Mouse (Mus musculus): ENCODE results near the gene Efna5.

Efna5 gene

DNA sequence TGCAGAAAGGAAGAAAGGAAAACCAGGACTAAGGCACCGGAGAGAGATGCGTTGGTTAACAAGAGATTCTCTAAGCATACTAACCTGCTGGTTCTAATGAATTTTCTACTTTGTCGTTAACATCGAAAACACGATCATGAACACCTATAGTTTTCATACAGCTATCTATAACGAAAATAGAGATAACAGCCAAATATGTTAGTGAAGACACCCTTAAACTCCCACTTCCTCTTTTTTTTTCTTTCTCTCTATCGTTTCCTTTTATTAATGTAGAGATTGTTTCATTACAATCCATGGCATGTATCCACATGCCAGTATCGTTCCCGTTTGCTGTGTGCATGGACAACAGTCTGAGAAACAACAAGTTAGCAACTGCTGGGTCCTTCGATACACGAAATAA lies 267.9 kb downstream of the Efna5 start:
- DNase-seq (ENCODE audit: inconsistent ontology term), result no peak

DNA sequence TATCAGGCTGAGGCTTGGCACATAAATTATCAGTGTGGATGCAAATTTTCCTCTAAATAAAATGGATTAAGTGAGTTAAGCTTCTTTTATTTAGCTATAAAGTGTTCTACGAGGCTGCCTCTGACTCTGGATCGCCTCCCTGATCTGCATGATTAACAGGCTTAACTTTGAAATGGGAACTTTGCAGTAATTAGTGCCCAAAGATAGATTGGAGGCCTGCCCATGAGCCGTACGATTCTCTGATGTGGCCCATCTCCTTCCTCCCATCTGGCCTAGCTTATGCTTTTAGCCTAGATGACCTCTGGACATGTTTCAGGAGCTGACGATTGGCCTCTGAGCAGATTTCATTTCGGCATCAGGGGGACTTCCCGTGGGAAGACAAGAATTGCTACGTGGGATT lies 273.0 kb downstream of the Efna5 start:
- peak; percentile 68 for DNase-seq (ENCODE audit: inconsistent ontology term)

DNA sequence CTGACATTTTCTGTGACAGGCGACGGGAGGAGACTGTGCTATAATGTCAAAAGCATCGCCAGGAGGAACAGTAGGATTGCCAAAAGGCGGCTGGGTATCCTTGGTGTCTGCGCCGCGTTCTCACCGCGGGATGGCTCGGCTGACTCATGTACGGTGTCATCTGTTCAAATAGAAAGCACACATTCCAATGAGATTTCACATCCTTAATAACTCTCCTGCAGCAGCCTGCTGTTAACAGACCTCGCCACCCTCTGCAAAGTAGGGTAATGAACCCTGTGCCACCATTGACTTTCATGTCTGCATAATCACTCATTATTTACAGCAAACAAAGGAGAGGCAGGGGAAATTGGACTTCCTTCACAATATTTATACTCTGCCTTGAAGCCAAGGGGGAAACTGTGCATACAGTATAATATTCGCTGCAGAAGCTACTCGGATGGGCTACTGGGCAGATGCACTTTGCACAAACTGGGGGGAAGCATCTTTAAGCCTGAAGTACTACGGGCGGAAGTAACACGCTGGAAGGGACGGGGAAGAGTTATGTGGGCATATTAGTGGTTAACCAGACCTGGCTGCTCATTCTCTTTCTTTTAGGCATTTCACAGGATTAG lies 273.7 kb downstream of the Efna5 start:
- DNase-seq (ENCODE audit: inconsistent ontology term), result peak; percentile 90

DNA sequence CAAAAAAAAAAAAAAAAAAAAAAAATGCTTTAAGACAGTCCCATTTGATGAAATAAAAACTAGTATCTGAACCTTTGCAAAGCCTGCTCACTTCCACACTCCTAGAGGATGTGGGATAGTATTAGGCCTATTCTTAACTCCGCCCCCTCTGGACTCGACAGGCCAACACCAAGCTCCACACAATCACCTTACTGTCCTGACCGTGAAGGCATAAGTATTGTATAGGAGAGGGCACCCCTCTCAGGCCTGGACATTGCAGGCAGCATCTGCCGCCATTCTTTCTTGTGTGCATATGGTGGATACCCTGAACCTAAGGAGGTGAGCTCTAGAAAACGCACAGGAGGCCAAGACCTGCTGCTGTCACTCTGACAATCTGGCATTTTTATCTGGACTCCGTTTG lies 274.4 kb downstream of the Efna5 start:
- no peak for DNase-seq (ENCODE audit: inconsistent ontology term)

DNA sequence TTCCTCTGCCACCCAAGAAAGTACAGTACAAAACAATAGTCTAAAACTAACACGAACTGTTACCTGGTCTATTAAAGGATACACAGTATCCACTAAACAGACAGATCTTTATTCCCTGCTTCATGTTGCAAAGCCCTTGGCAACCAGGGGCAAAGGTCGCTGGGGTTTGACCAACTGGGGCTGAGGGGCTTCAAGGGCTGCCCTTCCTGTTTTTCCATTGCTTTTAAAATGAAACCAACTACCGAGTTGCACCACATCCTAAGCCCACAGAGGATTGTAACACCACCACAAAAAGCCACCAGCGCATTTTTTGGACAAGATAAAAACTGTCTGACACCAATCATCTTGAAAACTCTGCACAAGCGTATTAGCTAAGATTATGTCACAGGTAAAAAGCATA lies 276.8 kb downstream of the Efna5 start:
- DNase-seq (ENCODE audit: inconsistent ontology term), result no peak

- DNase-seq (ENCODE audit: inconsistent ontology term), result no peak
These were observed 277.5 kb downstream of the Efna5 start for GRCm38 (mm10) chr17:62603604-62604003.

- DNase-seq (ENCODE audit: inconsistent ontology term), result peak; percentile 39
These were observed 282.2 kb downstream of the Efna5 start for GRCm38 (mm10) chr17:62598716-62599490.

- DNase-seq (ENCODE audit: inconsistent ontology term), result no peak
These were observed 288.6 kb downstream of the Efna5 start for GRCm38 (mm10) chr17:62592436-62593074.

GRCm38 (mm10) chr17:62591581-62592435 lies 289.3 kb downstream of the Efna5 start:
- DNase-seq (ENCODE audit: inconsistent ontology term), result no peak

DNA sequence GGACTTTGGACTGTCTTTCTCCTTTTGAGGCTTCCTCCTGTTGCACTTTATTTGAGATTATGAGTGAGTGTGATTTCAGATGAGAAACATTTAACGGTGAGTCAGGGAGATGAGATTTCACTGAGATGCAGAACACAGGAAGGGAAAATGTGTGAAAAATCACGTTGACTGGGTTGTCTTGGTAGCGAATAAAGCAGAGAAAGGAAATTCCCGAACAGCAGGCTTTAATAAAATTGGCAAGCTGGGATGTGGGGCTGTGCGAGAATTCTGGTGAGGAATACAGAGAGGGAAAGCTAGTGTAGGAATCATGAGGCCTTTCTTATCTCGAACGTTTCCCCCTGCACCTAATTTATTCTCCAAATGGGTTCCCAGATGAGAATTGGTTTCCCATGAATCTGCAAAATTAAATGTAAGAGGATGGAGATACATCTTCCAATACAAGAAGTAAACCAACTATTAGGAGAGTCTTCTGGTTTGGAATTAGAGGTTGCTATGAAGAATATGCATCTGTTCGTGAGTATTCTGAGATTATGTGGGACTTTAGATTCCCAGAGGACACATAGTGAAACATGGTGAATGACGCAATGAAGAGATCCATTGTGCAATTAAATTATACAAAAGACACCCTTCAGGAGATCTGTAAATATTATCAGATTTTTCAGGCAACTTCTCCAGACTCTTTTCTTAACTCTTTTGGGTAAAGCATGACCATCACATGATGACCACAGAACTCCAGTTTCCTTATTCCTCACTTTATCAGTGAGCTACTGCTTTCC lies 290.2 kb downstream of the Efna5 start:
- no peak for DNase-seq (ENCODE audit: inconsistent ontology term)

GRCm38 (mm10) chr17:62580127-62580526 lies 301.0 kb downstream of the Efna5 start:
- DNase-seq (ENCODE audit: inconsistent ontology term), result no peak

DNA sequence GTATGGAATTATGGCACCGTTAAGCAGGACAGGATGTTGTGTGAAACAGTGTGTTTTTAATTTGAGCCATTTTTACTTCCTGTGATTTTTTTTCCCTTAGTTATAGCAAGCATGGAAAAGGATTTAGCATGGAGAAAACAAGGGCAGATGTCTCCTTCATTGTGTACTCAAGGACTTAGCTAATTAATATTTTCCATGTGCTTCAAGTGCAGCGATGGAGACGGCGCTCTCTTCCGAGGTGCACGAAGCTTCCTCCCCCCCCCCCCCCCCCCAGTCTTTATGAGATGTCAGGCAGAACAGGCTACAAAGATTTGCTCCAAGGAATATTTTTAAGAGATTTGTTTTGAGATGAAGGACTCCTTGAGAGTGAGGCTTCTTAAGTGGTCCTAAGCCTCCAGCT lies 301.5 kb downstream of the Efna5 start:
- DNase-seq (ENCODE audit: inconsistent ontology term), result no peak

GRCm38 (mm10) chr17:62574499-62575265 lies 306.4 kb downstream of the Efna5 start:
- no peak for DNase-seq (ENCODE audit: inconsistent ontology term)

GRCm38 (mm10) chr17:62570101-62570500 lies 311.0 kb downstream of the Efna5 start:
- peak; percentile 65 for DNase-seq (ENCODE audit: inconsistent ontology term)

DNA sequence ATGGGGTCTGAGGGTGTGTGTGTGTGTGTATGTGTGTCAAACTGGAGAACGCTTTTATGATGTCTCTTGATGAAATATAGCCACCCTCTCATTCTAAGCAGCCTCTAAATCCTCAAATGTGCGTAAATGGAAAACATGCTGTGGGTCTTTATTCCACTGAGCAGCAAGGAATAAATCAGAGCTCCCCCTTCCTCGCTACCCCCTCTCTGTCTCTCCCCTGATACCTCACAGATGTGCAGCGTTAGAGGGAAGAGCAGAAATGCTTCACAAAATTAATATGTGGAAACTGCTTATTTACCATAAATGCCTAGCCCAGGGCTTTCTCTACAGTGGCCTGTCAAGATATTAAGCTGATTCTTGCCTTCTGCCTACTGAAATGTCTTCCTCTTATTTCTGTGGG lies 313.1 kb downstream of the Efna5 start:
- DNase-seq (ENCODE audit: inconsistent ontology term), result no peak

- no peak for DNase-seq (ENCODE audit: inconsistent ontology term)
These were observed 315.5 kb downstream of the Efna5 start for GRCm38 (mm10) chr17:62565632-62566031.

GRCm38 (mm10) chr17:62562439-62562838 lies 318.7 kb downstream of the Efna5 start:
- no peak for DNase-seq (ENCODE audit: inconsistent ontology term)

DNA sequence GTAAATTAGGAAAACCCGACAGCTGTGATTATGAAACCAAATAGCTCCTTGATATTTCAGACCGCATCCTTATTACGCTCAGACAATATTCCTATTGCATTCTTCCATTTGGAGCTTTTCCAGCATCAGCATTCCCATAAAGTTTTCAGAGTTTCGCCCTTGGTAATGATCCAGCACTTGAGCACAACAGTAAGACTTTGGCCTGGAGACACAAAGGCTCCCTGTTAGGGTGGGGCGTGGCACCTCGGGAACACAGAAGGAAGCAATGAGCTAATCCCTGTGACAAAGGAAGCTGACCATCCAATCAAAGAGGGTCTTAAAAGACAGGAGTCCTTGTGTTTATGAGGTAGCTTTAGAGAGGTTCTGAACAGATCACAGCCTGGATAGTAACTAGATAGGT lies 323.9 kb downstream of the Efna5 start:
- peak; percentile 83 for DNase-seq (ENCODE audit: inconsistent ontology term)

All from Muller cell, postnatal 12 days (primary cell).